Mouse (Mus musculus) mouse embryonic stem cell (cell line): Measurements from ENCODE around the gene Znfx1.

Experiments
- in situ Hi-C, 2 experiments: fragments of 300-500 bp; cut with MboI; formaldehyde crosslinking; loops; 1 replicate in 1 of 2; 3 replicates in 1 of 2; pipeline ENCODE4 v1.14.3; 2019 to 2020; ENCODE audit warnings: low sequenced_read_pairs in 2 of 2, low pct_unique_long_range_greater_than_20kb in 1 of 2, mixed read lengths in 1 of 2; ENCODE audit not compliant: unreplicated experiment in 1 of 2

Gene Znfx1

GRCm38 (mm10) chr2:167058201-167058600, 4.6 kb downstream of the Znfx1 start:
- in situ Hi-C loops = no loop called here

- in situ Hi-C loops = no loop called here
These were observed 5.9 kb downstream of the Znfx1 start for GRCm38 (mm10) chr2:167056942-167057323.

GRCm38 (mm10) chr2:167056210-167056941, 6.4 kb downstream of the Znfx1 start:
- in situ Hi-C loops = no loop called here

GRCm38 (mm10) chr2:167055386-167055785, 7.4 kb downstream of the Znfx1 start:
- in situ Hi-C loops = no loop called here

DNA sequence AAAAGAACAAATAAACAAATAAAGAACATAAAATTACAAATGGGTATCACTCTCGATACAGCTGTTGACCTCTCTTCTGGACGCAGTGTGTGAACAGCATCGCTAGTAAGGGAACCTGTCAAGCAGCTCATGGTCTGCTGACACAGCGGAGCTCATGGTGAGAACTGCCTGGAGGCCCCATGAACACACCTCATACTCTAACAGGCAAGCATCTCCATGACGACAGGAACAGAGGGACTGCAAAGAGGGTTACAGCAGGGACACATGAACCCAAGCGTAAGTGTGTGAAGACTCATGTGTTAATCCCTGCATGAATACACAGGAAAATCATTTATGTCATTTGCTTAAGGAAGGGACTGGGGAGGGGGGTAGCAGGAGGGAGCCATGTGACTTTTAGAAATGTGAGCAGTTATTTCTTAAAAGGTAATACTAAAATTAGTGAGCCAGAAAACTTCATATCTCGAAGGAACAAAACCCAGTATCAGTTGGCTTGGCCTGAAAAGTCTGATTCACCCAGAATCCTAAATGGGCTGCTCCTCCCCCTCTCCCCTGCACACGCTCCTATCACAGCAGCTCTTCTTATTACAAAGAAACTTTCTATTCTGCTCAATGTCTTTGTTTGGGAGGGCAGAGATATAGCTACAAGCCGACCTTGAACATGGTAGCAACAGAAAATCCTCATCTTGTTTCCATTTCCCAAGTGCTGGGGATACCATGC, 9.5 kb downstream of the Znfx1 start:
- in situ Hi-C loops = no loop called here

- in situ Hi-C loops = no loop called here
These were observed 14.0 kb downstream of the Znfx1 start for GRCm38 (mm10) chr2:167048698-167049358.

DNA sequence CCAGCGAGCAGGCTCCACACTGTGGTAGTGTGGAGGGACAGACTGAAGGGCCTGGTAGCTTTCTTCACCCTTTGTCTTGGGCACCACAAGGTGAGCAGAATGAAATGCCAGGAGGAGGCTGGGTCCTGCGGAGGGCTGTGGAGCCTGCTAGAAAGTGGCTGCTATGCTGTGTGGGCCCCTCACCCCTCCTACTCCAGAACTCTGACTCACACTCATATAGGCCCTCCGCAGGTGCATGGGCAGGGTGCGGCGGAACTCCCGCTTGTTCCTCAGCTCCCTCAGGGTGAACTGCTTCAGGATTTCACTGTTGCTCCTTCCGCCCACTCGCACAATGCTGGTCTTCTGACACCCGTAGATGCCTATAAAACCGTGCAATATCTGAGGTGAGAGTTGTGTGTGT, 14.6 kb downstream of the Znfx1 start:
- in situ Hi-C loops = no loop called here

- in situ Hi-C loops = no loop called here
These were observed 19.3 kb downstream of the Znfx1 start for GRCm38 (mm10) chr2:167043400-167044121.

- in situ Hi-C loops = no loop called here
These were observed 23.4 kb downstream of the Znfx1 start for GRCm38 (mm10) chr2:167039386-167039785.

GRCm38 (mm10) chr2:167038716-167039115, 24.1 kb downstream of the Znfx1 start:
- in situ Hi-C loops = no loop called here

DNA sequence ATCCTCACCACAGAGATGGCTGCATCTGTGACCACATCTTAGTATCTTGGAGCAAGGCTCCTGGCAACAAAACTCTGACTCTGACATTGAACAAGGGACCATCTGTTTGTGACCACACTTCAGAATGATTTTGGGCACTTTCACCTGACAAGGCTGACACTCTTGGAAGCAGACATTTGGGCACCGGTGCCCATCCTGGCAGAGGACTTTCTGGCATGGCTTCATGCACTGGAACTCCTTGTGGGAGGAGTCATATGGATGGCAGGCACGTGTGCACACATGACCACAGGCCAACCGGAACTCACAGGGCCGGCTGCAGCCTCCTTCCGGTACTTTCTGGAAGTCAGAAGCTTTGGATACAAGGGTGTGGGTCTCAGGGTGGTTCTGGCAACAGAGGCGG, 24.5 kb downstream of the Znfx1 start:
- in situ Hi-C loops = no loop called here

GRCm38 (mm10) chr2:167037710-167038109, 25.1 kb downstream of the Znfx1 start:
- in situ Hi-C loops = no loop called here

GRCm38 (mm10) chr2:167030507-167030906, 32.3 kb downstream of the Znfx1 start:
- in situ Hi-C loops = no loop called here

- in situ Hi-C loops = no loop called here
These were observed 34.3 kb downstream of the Znfx1 start for GRCm38 (mm10) chr2:167028553-167028952.

GRCm38 (mm10) chr2:167019396-167019795, 43.4 kb downstream of the Znfx1 start:
- in situ Hi-C loops = no loop called here

DNA sequence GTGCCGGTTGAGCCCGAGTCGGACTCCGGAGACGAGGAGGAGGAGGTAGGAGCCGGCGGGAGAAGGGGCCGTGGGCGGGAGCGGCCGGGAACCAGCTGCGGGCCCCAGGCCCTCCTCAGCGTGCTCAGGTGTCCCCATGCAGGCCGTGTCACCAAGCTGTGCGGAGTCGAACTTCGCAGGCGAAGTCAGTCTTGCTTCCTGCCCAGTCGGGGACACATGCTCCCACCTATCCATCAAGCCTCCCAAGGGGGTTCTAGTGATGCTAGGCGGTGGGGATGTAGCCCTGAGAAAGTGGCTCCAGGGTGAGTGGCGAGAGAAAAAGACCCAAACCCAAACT, 47.5 kb downstream of the Znfx1 start:
- in situ Hi-C loops = no loop called here

DNA sequence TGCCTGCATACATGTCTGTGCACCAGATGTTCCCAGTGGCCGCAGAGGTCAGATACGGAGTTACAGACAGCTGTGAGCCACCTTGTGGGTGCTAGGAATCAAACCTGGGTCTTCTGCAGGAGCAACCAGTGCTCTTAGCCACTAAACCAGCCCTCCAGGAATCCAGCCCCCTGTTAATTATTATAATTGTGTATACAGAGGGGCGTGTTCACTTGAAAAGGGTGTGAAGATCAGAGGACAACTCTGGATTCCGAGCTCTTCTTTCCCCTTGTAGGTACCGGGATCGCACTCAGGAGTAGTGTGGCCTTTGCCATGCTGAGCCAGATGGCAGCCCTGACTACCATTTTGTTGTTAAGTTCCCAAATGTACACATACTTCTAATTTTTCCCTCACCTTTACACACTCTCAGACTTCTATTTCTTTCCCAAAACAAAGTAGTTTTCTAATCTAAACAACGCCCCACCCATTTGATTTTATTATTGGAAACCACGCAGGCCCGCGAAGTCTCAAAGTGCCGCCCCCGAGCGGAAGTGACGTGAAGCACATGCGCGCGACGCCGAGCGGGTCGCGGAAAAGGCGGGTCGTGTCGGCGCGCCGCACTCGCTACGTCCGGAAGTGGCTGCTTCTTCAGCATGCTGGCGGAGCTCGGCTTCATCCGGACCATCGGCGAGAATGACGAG, 48.0 kb downstream of the Znfx1 start, which contains the start of gene Ddx27:
TSS of gene Ddx27 (plus strand) at position 492 of the 680 bp plus-strand sequence.
- in situ Hi-C loops = no loop called here

GRCm38 (mm10) chr2:167010546-167010945, 52.3 kb downstream of the Znfx1 start:
- in situ Hi-C loops = no loop called here
